Mouse (Mus musculus) forebrain, postnatal 0 days (tissue): Measurements from ENCODE around the gene Tmem200a. TPM values are rescaled to one million over a fixed set of nuclear protein-coding genes. Genes with fewer than 3 reads are reported as not detected.
A peak's percentile ranks its signal among the peaks of the same experiment; 100 is the strongest.

ENCODE experiments used
- ATAC-seq: fragments of 200-750 bp; cut with Nextera tagmentation; 2 replicates; pipeline ENCODE4 v1.8.0; 2017; ENCODE audit warnings: mild to moderate bottlenecking, moderate library complexity
- DNase-seq: peaks from one replicate; pipeline ENCODE4 v3.0.0-alpha.2; 2015
- H3K27ac ChIP-seq: fragments of 300-500 bp; sonication (generic); 2 replicates; pipeline ENCODE4 v1.5.1; 2014; ENCODE audit warnings: low read depth, mild to moderate bottlenecking, antibody characterized with exemption, low read length, moderate library complexity, mixed read lengths
- H3K27me3 ChIP-seq: fragments of 300-500 bp; sonication (generic); 2 replicates; pipeline ENCODE4 v1.6.1; 2014; ENCODE audit warnings: mild to moderate bottlenecking, low read length, mixed read lengths; ENCODE audit not compliant: insufficient read depth
- H3K36me3 ChIP-seq: fragments of 300-500 bp; sonication (generic); 2 replicates; pipeline ENCODE4 v1.6.1; 2014; ENCODE audit warnings: mild to moderate bottlenecking, moderate library complexity; ENCODE audit not compliant: insufficient read depth
- H3K4me1 ChIP-seq: fragments of 300-500 bp; sonication (generic); 2 replicates; pipeline ENCODE4 v1.6.1; 2014; ENCODE audit warnings: antibody characterized with exemption; ENCODE audit not compliant: insufficient read depth
- H3K4me2 ChIP-seq: fragments of 300-500 bp; sonication (generic); 2 replicates; pipeline ENCODE4 v1.6.1; 2014; ENCODE audit warnings: low read depth, mild to moderate bottlenecking, moderate library complexity
- H3K4me3 ChIP-seq: fragments of 300-500 bp; sonication (generic); 2 replicates; pipeline ENCODE4 v1.5.1; 2014; ENCODE audit warnings: low read depth, low read length, mixed read lengths
- H3K9ac ChIP-seq: fragments of 300-500 bp; sonication (generic); 2 replicates; pipeline ENCODE4 v1.6.1; 2014; ENCODE audit warnings: mild to moderate bottlenecking
- H3K9me3 ChIP-seq: fragments of 300-500 bp; sonication (generic); 2 replicates; pipeline ENCODE4 v1.6.1; 2016; ENCODE audit warnings: low read length
- CTCF ChIP-seq: sonication (generic); IDR thresholded peaks from 2 replicates; pipeline ENCODE4 v1.5.1; 2016; ENCODE audit warnings: antibody characterized with exemption, control low read depth, low read depth
- WGBS: fragments of 180-500 bp; shearing (Covaris S2); extraction: QIAGEN DNeasy Blood & Tissue Kit; methylation state at CpG from one replicate; pipeline ENCODE4 v1.1.7; 2014; 5-methylcytosine and 5-hydroxymethylcytosine counted together
- polyA plus RNA-seq: library from polyadenylated mRNA; unstranded; fragments of >200 nt; fragmentation: Nextera tagmentation; extraction: Ambion mirVana; gene quantifications from 2 replicates; pipeline ENCODE4 v1.2.1, GENCODE M21; 2015
- total RNA-seq: library from RNA; depleted of rRNA; stranded (reverse); fragments of >200 nt; gene quantifications from 2 replicates; pipeline ENCODE4 v1.2.3, GENCODE M21; 2014; rRNA removed

The Tmem200a gene
- total RNA-seq (25.2 and 27.9 TPM in 2 replicates), polyA plus RNA-seq (15.0 and 20.0 TPM in 2 replicates)

DNA sequence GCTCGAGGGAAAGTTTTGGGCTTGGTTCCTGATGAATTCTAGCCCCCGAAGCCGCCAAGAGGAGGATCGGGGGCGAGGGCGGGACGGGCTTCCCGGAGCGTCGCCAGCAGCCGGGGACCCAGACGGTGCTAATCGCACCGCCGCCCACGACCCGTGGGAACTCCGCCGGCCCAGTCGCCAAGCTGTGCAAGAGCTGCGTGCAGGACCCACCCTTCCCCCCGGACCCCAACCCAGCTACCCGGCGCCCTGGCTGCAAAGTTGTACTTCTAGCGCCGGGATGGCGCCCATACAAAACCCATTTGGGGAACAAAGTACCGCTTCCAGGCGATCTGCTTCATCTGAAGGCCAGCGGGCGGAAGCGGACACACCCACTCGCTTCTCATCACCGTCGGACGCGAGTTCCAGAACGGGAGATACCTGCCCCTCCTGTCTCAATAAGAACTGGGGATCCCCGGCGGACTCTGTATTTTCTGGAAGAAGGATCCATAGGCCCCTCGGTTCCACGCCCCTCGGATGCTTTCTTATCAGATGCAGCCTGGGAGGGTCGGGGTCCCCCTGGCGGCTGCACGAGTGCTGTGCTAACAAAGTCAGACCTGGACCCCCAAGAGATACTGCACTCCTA, at the start of gene Tmem200a:
Gene Tmem200a (minus strand): TSS at position 532 of the 622 bp plus-strand sequence.
- Histone ChIP-seq H3K27me3 (no peaks in the 10 kb centered on the region), H3K9ac (peak within 1 kb of the TSS; percentile 80), H3K9me3 (no peaks in the 10 kb centered on the region), H3K27ac (peak within 1 kb of the TSS; percentile 68; the same call in 1 of the 2 replicates), H3K4me2 (peak within 1 kb of the TSS; percentile 75), H3K36me3 (no peaks in the 10 kb centered on the region), H3K4me3 (peak within 1 kb of the TSS; percentile 64), H3K4me1 (no peaks in the 10 kb centered on the region)
- peak; percentile 92 for TF ChIP-seq CTCF
- ATAC-seq (peak; percentile 97), DNase-seq (peak; percentile 93)
- under 1% methylated on average over 46 of the region's 46 CpGs for WGBS

DNA sequence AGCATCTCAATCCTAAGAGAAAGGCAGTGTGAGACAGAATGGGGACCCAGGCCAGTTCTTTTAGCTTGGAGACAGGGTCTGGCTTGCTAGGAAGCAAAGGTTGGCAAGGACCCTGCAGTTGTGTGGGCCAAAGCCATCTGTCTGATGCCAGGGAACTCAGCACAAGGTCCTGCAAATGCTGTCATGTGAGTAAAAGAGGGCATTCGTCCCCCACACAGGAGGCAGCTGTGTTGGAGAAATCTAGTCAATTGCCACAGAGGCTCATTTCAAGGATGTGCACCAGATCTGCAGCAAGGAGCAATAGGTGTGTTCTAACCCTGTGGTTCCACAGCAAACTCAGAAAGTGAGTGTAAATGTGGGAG, 41.0 kb upstream of the Tmem200a start:
- H3K9me3 ChIP-seq = no peaks in the 10 kb centered on the region
- peak; percentile 27 for DNase-seq
- no peaks in the 10 kb centered on the region for H3K36me3 ChIP-seq
- no peaks in the 10 kb centered on the region for H3K27me3 ChIP-seq
- H3K27ac ChIP-seq = no peak overlapping the region
- 49% methylated on average over 1 of the region's 1 CpGs for WGBS
- ATAC-seq = peak; percentile 64
- TF ChIP-seq CTCF = no peak
- H3K4me1 ChIP-seq = no peaks in the 10 kb centered on the region
- H3K4me3 ChIP-seq = no peak overlapping the region
- H3K4me2 ChIP-seq = no peak overlapping the region
- H3K9ac ChIP-seq = no peak overlapping the region

DNA sequence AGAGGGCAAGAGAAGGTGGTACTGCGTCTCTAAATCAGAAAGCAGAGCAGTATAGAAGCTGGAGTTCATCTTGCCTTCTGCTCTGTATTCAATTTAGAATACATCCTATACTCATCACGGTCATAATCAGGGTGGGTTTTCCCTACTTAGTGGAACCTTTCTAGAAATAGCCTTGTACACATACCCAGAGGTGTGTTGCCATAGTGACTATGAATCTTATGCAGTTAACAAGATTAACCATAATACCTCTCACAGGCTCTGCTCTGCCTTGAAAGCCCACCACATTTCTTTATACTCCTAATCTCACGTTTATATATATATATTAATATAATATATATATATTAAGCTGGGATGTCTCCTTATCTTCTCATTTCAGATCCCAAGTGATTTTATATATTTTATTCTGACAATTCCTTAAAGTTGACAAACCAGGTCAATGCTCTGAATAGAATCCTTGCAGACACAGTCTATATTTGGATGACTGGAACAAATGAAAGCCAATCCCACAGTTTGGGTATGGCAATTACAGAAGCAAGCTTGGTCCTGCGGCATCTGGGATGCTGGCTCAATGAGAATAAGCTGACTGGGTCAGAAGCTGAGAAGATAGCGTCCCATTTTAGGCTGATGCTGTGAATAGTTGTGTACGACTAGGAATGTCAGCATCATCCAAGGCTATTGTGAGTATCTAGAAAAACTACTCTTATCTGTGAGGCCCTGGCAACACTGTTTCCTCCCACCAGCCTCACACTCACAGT, 40.4 kb upstream of the Tmem200a start:
- DNase-seq (peak; percentile 2), ATAC-seq (peak; percentile 56)
- TF ChIP-seq CTCF = no peak
- Histone ChIP-seq H3K9ac (no peak overlapping the region), H3K4me2 (no peak overlapping the region), H3K27me3 (no peaks in the 10 kb centered on the region), H3K9me3 (no peaks in the 10 kb centered on the region), H3K36me3 (no peaks in the 10 kb centered on the region), H3K4me3 (no peak overlapping the region), H3K27ac (no peak overlapping the region), H3K4me1 (no peaks in the 10 kb centered on the region)
- 80% methylated on average over 6 of the region's 6 CpGs for WGBS

DNA sequence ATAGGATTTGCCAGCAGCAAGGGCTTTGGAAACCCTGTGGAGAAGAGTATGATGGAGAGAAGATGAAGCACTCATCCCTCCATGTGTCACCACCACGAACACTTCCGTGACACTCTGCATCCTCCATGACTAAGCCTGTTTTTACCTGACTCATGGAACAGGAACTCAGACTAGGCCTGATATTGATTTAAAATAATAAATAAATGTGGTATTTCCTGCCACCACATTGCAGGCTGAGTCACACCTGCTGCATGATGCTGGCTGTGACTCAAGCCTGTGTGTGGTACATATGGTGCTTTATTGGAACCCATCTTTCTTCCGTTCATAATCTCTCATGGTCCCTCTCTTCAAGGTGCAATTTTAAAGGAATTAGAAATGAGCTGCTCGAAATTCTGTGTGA, 35.6 kb upstream of the Tmem200a start:
- 61% methylated on average over 4 of the region's 4 CpGs for WGBS
- H3K9me3 ChIP-seq = no peaks in the 10 kb centered on the region
- H3K27me3 ChIP-seq = no peaks in the 10 kb centered on the region
- no peak overlapping the region for H3K4me2 ChIP-seq
- no peak for DNase-seq
- ATAC-seq = no peak
- no peak overlapping the region for H3K4me3 ChIP-seq
- H3K9ac ChIP-seq = no peak overlapping the region
- H3K36me3 ChIP-seq = no peaks in the 10 kb centered on the region
- TF ChIP-seq CTCF = no peak
- H3K4me1 ChIP-seq = no peaks in the 10 kb centered on the region
- H3K27ac ChIP-seq = no peak overlapping the region

DNA sequence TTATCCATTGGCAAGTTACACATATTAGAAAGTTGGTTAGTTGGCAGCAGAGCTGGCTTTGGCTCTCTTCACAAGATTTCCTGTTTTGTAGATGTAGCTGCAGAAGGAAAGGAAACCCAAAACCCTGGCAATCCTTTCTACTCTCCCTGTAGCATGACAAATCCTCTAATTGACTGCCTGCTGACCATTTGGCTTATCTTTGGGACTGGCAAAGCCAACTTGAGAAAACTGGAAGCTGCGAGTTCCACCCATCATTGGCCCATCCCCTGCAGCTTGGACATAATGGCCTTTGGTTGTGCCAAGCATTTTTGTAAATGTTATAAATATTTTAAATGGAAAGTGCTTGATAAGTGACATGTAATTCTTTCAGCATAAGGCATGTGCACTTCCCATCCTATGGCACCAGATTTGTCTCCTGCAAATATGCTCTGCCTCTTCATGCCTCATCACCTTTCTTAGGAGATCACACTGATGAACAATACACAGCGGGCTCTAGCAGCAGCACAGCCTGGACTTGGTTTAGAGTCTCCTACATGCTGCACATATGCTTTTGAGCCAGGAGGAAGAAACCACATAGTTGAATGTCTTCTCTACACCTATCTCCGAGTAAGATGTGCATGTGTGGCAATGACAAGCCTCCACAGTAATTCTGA, 24.6 kb upstream of the Tmem200a start:
- Histone ChIP-seq H3K27ac (no peak overlapping the region), H3K9me3 (no peaks in the 10 kb centered on the region), H3K27me3 (no peaks in the 10 kb centered on the region), H3K9ac (no peak overlapping the region), H3K4me2 (no peak overlapping the region), H3K4me3 (no peak overlapping the region), H3K36me3 (no peaks in the 10 kb centered on the region), H3K4me1 (no peaks in the 10 kb centered on the region)
- DNase-seq = no peak
- ATAC-seq = no peak
- TF ChIP-seq CTCF = no peak
- WGBS = 71% methylated on average over 3 of the region's 3 CpGs

DNA sequence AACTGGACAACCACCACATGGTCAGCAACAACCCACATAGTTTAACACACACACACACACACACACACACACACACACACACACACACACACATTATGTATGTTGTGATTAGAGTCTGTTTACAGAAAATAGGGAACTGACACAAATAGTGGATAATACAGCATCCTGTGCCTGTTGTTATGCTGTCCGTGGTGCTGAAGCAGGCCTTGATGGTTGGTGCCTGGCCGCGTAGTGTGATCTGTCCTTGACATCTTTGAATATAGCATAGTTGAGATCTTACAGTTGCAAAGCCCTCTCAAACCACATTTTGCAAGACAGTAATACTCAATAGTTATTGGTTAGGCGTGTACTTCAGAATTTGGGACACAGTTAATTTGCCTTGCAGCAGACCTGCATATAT, 3.2 kb upstream of the Tmem200a start:
- WGBS = 65% methylated on average over 4 of the region's 4 CpGs

DNA sequence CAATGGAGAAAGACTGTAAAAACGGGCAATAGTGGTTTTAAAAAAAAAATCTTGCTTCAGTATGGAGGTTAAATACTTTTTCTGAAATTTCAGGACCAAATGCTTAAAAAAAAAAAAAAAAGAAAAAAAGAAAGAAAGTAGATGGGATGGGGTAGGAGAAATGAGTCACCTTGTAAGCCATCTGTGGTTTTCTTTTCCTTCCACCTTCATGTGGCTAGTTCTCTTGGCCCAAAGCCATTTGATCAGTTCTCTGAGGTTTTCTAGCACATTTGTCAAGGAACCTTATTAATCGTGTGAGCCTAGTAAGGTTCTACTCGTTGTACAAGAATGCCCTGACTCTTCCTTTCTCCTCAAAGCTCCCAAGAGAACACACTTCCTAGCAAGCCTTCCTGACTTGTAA, 826 bp upstream of the Tmem200a start:
- H3K4me2 ChIP-seq = no peak overlapping the region
- no peak overlapping the region for H3K27ac ChIP-seq
- WGBS = 84% methylated on average over 3 of the region's 3 CpGs
- H3K9me3 ChIP-seq = no peaks in the 10 kb centered on the region
- H3K4me3 ChIP-seq = no peak overlapping the region
- ATAC-seq (no peak), DNase-seq (no peak)
- TF ChIP-seq CTCF = no peak
- no peaks in the 10 kb centered on the region for H3K27me3 ChIP-seq
- H3K4me1 ChIP-seq = no peaks in the 10 kb centered on the region
- H3K9ac ChIP-seq = no peak overlapping the region
- H3K36me3 ChIP-seq = no peaks in the 10 kb centered on the region

More for the DNA sequence above, 3.2 kb upstream of the Tmem200a start:
- Histone ChIP-seq H3K4me3 (no peak overlapping the region), H3K9ac (no peak overlapping the region), H3K4me2 (no peak overlapping the region), H3K27me3 (no peaks in the 10 kb centered on the region), H3K4me1 (no peaks in the 10 kb centered on the region), H3K9me3 (no peaks in the 10 kb centered on the region), H3K36me3 (no peaks in the 10 kb centered on the region), H3K27ac (no peak overlapping the region)
- DNase-seq (no peak), ATAC-seq (no peak)
- no peak for TF ChIP-seq CTCF
